Mouse (Mus musculus): ENCODE measurements around the gene Mrpl33. TPM values are rescaled to one million over a fixed set of nuclear protein-coding genes. Genes with fewer than 3 reads are reported as not detected.

The Mrpl33 gene
- polyA plus RNA-seq (2017; shearing (Covaris generic)), result 212 TPM

GRCm38 (mm10) chr5:31596481-31597429 is at the start of gene Mrpl33:
Gene Mrpl33, plus strand, starts transcription at chr5:31596935.

DNA sequence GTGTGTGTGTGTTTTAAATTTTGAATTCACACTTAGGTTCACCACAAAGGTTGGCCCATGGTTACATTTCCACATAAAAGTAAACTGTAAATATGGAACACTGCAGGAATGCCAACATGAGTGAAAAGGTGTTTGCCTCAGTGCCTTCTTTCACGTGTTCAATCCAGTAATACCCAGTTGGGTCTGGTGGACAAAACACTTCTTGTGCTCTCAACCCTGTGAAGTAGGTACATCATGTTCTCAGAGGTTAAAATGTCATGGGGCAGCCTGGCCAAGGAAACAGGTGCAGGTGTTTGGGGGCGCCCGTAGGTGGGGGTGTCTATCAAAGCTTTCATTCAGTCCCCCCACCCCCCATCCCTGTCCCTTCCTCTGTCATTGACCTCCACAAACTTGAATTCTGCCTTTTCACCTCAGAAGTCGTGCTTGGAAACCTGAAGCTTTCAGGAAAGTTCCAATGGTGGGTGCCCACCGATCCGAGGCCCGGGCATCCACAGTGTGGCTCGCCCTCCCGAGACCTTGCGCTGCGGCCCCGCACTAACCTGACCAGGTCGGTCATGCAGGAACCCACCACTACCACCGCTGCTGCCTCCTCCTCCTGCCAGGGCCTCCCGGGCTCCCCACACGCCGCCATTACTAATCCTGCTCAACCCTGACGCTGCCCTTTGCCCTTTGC is 100.4 kb downstream of the Mrpl33 start, which contains the start of gene Rbks:
Gene Rbks (minus strand): TSS at position 657 of the 673 bp plus-strand sequence.

DNA sequence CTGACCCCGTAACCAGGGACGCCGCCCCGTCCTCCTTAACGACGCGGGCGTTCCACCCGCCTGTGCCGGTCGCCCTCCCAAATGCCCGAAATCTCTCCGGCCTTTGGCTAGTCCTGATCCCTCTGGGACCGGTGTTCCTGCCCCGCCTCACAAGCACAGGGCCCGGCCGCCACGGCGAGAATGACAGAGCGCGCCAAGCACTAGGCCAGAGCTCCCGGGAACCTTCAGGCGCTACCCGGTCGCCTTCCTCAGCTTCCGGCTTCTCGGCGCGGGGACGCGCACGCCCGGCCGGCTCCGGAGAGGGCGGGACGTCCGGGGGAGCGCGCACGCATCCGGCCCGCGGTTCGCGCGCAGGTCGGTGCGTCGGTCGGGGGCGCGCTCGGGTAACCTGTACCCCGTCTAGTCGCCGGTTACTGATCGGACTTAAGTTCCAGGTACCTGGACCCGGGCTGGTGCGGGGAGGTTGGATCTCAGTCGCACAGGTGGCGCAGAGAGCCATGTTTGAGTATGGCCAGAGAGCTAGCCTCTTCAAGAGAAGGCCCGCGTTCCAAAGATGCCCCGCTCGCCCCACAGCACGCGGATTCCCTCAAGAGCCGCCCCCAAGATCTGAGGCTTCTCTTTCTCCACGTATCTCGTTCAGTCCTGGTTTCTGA is 101.0 kb downstream of the Mrpl33 start, which contains the start of gene Babam2:
Gene Babam2 (plus strand): TSS at position 41 of the 653 bp plus-strand sequence.

Other genes starting within 250 kb of the Mrpl33 start
- gene Zfp512, start 144.5 kb upstream of the Mrpl33 start, polyA plus RNA-seq (2017; shearing (Covaris generic)), result 26.9 TPM
- gene 4930548H24Rik, start 111.2 kb upstream of the Mrpl33 start, polyA plus RNA-seq (2017; shearing (Covaris generic)), result 0.45 TPM
- gene Gpn1, start 102.2 kb upstream of the Mrpl33 start, polyA plus RNA-seq (2017; shearing (Covaris generic)), result 33.0 TPM
- gene Slc4a1ap, start 69.9 kb upstream of the Mrpl33 start, polyA plus RNA-seq (2017; shearing (Covaris generic)), result 56.8 TPM
- gene Supt7l, start 69.1 kb upstream of the Mrpl33 start, polyA plus RNA-seq (2017; shearing (Covaris generic)), result 13.4 TPM
- gene Rbks, start 100.7 kb downstream of the Mrpl33 start, polyA plus RNA-seq (2017; shearing (Covaris generic)), result 15.3 TPM
- 51.0 TPM for gene Babam2, start 100.7 kb downstream of the Mrpl33 start, polyA plus RNA-seq (2017; shearing (Covaris generic))